Mouse (Mus musculus): ENCODE measurements around the gene Gm7697. TPM values are rescaled to one million over a fixed set of nuclear protein-coding genes. Genes with fewer than 3 reads are reported as not detected.
"Not testable (repeated sequence)": the region's sequence is repeated elsewhere in the genome, so short reads cannot be mapped to it uniquely, and the experiment has no call there.

Gm7697 gene
- total RNA-seq (2021) = not detected
- long read RNA-seq, experiment 1 = 0 reads
- long read RNA-seq, experiment 2 = 0 reads

DNA sequence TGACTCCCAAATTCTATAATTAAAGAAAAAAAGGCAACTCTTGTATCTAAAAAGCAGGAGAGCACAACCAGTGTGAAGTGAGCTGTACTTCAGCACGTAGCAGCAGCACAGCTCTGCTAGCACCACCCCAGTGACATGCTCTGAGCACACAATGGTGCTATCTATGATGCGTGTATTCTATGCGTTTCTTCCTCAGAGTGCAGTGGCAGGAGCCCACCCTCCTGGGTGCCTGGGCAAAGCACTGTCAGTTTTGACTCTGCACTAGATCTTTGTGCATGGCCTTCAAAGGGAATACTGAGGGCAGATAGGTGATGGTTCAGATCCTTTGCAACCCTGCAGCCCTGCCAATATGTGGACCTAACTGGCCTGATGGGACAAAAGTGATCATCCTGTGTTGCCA, at the start of gene Gm7697:
Gene Gm7697 (minus strand): TSS at position 101 of the 400 bp plus-strand sequence.
- not testable (repeated sequence) for DNase-seq

DNA sequence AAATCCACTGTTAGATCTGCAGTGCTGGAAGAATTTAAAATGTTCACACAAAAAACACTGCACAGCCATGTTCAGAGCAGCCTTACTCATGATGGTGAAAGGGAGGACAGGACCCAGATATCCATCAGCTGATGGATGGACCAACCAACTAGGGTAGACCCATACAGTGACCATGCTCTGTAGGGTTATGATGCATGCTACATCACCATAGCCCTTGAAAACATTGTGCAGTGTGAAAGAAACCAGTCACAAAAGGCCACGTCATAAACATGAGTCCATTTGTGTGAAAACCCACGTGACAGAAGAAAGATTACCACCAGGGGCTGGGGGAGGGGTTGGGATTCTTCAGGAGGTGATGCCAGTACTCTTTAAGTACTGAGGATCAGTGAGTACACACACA, 28.5 kb upstream of the Gm7697 start:
- DNase-seq = not testable (repeated sequence)

DNA sequence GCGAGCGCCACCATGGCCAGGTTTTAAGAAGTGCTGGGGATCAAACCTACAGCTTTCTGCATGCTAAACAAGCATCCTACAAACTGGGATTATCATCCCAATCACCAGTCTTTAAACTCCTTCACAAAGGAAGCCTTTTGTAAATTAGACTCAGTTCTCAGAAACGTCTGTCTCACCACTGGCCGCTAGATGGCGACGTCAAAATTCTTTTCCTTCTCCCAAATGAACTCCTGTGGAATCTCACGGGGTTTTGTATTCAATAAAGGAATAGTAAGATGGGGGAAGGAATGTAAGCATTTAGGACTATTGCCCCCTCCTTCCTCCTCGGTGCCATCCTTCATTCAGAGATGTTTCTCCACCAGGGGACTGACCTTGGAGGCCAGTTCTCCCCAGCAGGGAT, 26.8 kb upstream of the Gm7697 start:
- peak; percentile 53 to 62 for DNase-seq

DNA sequence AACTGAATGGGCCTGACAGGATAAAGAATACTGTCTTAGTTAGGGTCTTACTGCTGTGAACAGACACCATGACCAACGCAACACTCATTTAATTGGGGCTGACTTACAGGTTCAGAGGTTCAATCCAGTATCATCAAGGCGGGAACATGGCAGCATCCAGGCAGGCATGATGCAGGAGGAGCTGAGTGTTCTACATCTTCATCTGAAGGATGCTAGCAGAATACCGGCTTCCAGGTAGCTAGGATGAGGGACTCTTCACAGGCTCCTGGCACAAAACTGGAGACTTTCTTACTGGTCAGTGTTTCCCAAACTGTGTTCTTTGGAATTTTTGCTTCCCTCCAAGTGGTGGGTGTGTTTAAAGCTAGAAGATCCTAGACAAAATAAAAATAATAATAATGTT, 25.3 kb upstream of the Gm7697 start:
- not testable (repeated sequence) for DNase-seq

DNA sequence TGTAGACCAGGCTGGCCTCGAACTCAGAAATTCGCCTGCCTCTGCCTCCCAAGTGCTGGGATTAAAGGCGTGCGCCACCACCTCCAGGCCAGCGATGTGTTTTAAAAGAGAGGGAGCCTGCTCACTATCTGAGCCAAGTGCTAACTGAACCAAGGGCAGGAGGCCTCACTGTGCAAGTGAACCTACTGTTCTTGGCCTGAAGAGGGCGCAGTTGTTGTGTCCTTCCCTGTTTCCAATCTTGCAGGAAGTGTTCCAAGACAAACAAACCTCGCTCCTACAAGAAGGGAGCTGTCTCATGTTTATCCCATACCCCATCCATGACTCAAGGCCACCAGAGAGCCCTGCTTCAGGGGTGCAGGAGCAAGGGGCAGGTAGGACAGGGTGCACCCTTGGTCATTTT, 24.4 kb upstream of the Gm7697 start:
- DNase-seq = not testable (repeated sequence)

DNA sequence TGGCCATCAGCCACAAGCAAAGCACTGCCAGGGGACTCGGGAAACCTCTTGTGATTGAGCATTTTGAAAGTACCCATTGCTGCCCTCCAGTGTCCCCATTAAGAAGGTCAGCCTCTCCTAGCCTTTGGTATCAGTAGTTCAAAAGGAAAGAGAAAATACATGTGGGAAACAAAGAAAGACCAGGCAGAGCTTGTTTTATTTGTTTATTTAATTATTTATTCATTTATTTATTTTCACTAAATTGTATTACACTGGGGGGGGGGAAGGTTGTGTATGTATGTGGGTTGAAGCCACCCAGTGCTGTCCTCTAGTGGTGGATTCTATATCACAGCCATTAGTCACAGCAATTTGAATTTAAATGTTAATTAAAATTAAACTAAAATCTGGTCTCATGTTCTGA, 22.2 kb upstream of the Gm7697 start:
- DNase-seq = not testable (repeated sequence)

DNA sequence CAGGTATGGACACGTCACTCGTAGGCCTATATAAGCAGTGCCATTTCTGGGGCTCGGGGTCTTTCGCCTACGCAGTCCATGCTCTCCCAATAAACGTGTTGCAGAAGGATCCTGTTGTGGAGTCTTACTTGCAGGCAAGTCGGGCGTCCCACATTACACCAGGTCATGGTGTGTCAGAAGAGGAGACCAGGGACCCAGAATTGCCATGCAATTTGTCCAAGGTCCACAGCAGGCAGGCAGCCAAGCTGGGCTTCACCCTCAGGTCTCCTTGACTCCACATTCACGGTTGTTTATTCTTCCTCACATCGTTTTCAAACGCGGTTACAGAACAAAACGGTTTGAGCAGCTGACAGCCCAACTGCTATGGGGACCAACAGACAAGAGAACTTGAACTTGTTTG, 21.7 kb upstream of the Gm7697 start:
- peak in 1 of 2 experiments; percentile 17 for DNase-seq

DNA sequence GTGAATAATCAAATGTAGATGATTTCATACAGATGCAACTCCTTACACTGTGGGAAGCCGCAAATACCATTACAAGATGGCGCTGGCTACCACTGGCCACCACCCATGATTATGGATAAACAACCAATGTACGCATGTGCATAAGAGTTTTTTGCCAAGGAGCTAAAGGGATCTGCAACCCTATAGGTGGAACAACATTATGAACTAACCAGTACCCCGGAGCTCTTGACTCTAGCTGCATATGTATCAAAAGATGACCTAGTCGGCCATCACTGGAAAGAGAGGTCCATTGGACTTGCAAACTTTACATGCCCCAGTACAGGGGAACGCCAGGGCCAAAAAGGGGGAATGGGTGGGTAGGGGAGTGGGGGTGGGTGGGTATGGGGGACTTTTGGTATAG, 21.2 kb upstream of the Gm7697 start:
- not testable (repeated sequence) for DNase-seq

DNA sequence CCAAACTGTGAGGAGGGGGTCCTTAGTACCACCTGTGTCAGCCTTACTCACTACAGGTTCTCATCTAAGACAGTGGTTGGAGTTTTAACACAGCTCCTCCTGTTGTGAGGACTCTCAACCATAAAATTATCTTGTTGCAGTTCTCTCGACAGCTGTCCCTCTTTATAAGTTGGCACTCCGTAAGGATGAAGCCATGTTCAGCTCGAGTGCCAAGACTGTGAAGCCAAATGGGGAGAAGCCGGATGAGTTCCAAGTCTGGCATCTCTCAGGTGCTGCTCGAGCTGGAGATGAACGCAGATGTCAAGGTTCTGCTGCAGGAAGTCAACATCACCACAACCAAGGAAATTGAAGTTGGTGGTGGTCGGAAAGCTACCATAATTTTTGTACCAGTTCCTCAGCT, 18.0 kb upstream of the Gm7697 start:
- not testable (repeated sequence) for DNase-seq

DNA sequence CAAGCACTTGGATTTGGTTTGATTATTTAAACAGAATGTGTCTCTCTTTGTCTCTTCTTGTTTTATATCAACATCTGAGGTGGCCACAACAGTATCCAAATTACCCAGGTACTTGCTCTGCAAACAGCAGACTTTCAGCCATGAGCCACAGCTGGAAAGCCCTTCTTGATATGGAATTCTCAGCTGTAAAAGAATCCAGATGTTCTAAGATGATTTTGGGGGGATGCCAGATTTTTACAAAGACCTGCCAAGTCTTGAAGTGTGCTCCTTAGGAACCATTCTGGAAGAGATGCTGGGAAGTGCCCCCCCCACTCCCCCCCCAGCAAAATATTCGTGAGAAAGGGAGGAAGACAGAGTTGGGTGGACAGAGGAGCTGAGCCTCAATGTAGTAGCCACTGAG, 17.6 kb upstream of the Gm7697 start:
- DNase-seq = not testable (repeated sequence)

DNA sequence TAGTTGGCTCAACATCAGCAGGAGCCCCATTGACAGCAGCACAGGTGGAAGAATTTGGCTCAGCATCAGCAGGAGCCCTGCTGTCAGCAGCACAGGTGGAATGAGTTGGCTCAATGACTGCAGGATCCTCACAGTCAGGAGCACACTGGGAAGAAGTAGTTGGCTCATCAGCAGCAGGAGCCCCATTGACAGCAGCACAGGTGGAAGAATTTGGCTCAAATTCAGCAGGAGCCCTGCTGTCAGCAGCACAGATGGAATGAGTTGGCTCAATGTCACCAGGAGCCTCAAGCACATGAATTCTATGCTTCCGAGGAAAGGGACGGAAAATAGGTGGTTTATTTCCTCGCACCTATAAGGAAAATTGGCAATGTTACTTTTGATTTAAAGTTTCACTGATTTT, 47.8 kb downstream of the Gm7697 start:
- not testable (repeated sequence) for DNase-seq

DNA sequence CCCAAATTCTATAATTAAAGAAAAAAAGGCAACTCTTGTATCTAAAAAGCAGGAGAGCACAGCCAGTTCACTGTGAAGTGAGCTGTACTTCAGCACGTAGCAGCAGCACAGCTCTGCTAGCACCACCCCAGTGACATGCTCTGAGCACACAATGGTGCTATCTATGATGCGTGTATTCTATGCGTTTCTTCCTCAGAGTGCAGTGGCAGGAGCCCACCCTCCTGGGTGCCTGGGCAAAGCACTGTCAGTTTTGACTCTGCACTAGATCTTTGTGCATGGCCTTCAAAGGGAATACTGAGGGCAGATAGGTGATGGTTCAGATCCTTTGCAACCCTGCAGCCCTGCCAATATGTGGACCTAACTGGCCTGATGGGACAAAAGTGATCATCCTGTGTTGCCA, 69.3 kb downstream of the Gm7697 start, which contains the start of gene Gm9495:
Gene Gm9495 (minus strand): TSS at position 101 of the 400 bp plus-strand sequence.
- not testable (repeated sequence) for DNase-seq

Other genes with a start within 250 kb of the Gm7697 start
- gene Gm9495, start 69.4 kb downstream of the Gm7697 start, total RNA-seq (2021) = not detected
- 10 to 100 TPM; 12.3 to 14.9 TPM for gene Zfp868, start 102.6 kb upstream of the Gm7697 start, total RNA-seq (2021)
- 1 to 10 TPM; 2.8 TPM for gene Zfp964, start 131.5 kb upstream of the Gm7697 start, total RNA-seq (2021)
- gene Zfp869, start 187.7 kb upstream of the Gm7697 start, total RNA-seq (2021) = 10 to 100 TPM; 22.1 to 22.7 TPM
- 1 to 10 TPM; 3.5 to 5.1 TPM for gene Zfp963, start 227.0 kb upstream of the Gm7697 start, total RNA-seq (2021)

Data from adrenal gland, postnatal 36 days (tissue).